In the genomic region with DNA sequence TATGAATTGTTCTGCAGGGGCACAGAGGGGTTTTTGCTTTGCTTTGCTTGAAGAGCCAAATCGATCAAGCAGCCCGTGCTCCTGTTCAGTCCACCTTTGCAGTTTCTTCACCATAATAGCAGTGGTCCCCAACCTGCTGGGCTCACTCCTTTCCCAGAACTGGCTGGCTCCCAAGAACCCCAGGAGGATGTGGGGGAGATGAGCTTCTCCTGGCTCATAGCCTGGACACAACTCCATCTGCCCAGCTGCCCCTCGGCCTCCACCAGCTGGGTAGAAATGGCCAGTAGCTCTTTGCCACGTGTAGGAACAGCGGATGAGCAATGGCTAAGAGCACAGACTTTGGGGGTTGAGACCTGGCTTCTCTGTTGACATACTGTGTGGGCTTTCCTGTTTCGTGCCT, we compare ENCODE assay signal across 25 mouse cellular contexts.
"Had no signal": no experiment of that assay in that cellular context is flagged by ENCODE, and none has a peak within 500 bp of the region (broad histone marks: within the 10 kb centered on the region; RNA-seq: fewer than 3 reads in every experiment).

No protein-coding gene starts in this region.

- H3K27me3 ChIP-seq: heart, embryonic 13.5 days; heart, embryonic 15.5 days; hindbrain, embryonic 12.5 days; kidney, embryonic 15.5 days; limb, embryonic 13.5 days; limb, embryonic 15.5 days; liver, embryonic 12.5 days had no signal

- H3K4me2 ChIP-seq: heart, embryonic 11.5 days; heart, embryonic 13.5 days; heart, embryonic 15.5 days; hindbrain, embryonic 12.5 days; hindbrain, embryonic 15.5 days; kidney, embryonic 15.5 days; limb, embryonic 13.5 days; limb, embryonic 15.5 days; liver, embryonic 12.5 days had no signal

- H3K4me1 ChIP-seq: heart, embryonic 15.5 days; kidney, embryonic 15.5 days; limb, embryonic 13.5 days; limb, embryonic 15.5 days; liver, embryonic 12.5 days had no signal

- H3K4me3 ChIP-seq: heart, adult 2 months; heart, embryonic 13.5 days; heart, embryonic 15.5 days; hindbrain, embryonic 12.5 days; hindbrain, embryonic 15.5 days; kidney, embryonic 15.5 days; limb, embryonic 13.5 days; limb, embryonic 15.5 days; liver, embryonic 12.5 days had no signal

- ATAC-seq: intestine, embryonic 16.5 days; liver, embryonic 12.5 days had no signal

- DNase-seq: gastrocnemius, postnatal 10 days; gastrocnemius, postnatal 36 days; heart, adult 11 months; heart, adult 2 months; heart, postnatal 14 days; heart, postnatal 36 days; kidney, adult 11 months; kidney, adult 2 months; kidney, adult 9 months; kidney, postnatal 14 days; kidney, postnatal 36 days; layer of hippocampus, adult 9-11 months; layer of hippocampus, postnatal 36 days had no signal

- H3K27ac ChIP-seq: heart, adult 2 months; heart, embryonic 13.5 days; heart, embryonic 15.5 days; hindbrain, embryonic 15.5 days; kidney, embryonic 15.5 days; kidney, postnatal 0 days; limb, embryonic 13.5 days; limb, embryonic 15.5 days; liver, embryonic 12.5 days; liver, embryonic 14.5 days had no signal

- H3K36me3 ChIP-seq: heart, embryonic 13.5 days; heart, embryonic 15.5 days; hindbrain, embryonic 12.5 days; hindbrain, embryonic 15.5 days; kidney, embryonic 15.5 days; limb, embryonic 13.5 days; limb, embryonic 15.5 days; liver, embryonic 12.5 days had no signal

- H3K9ac ChIP-seq: heart, embryonic 13.5 days; heart, embryonic 15.5 days; hindbrain, embryonic 12.5 days; hindbrain, embryonic 15.5 days; kidney, embryonic 15.5 days; limb, embryonic 13.5 days; limb, embryonic 15.5 days; liver, embryonic 12.5 days; liver, embryonic 14.5 days had no signal

- H3K9me3 ChIP-seq: heart, embryonic 13.5 days; heart, embryonic 15.5 days; hindbrain, embryonic 12.5 days; hindbrain, embryonic 15.5 days; kidney, embryonic 15.5 days; limb, embryonic 13.5 days; limb, embryonic 15.5 days; liver, embryonic 12.5 days had no signal
